Mouse (Mus musculus) brain, embryonic 14.5 days (tissue): ENCODE data around the gene Igf2bp2. TPM values are rescaled to one million over a fixed set of nuclear protein-coding genes. Genes with fewer than 3 reads are reported as not detected.
A peak's percentile ranks its signal among the peaks of the same experiment; 100 is the strongest.

ENCODE experiments used
- DNase-seq: peaks from one replicate; pipeline ENCODE4 v3.0.0-alpha.2; 2011; ENCODE audit warnings: low read depth
- CTCF ChIP-seq: fragments of 200-500 bp; IDR thresholded peaks from 2 replicates; pipeline ENCODE4 v1.5.1; 2012; ENCODE audit warnings: inconsistent platforms, mild to moderate bottlenecking, moderate library complexity, borderline replicate concordance; ENCODE audit not compliant: insufficient read depth, insufficient read length; ENCODE audit errors: extremely low read depth
- POLR2A ChIP-seq: fragments of 200-500 bp; IDR thresholded peaks from 2 replicates; pipeline ENCODE4 v1.6.1; 2012; ENCODE audit warnings: mild to moderate bottlenecking, inconsistent platforms, borderline replicate concordance; ENCODE audit not compliant: poor library complexity, insufficient read depth, insufficient read length, severe bottlenecking; ENCODE audit errors: extremely low read depth
- polyA plus RNA-seq: library from polyadenylated mRNA; depleted of rRNA; stranded (reverse); fragments of >200 nt; gene quantifications from 2 replicates; pipeline ENCODE4 v1.2.3, GENCODE M21; 2012

Igf2bp2 gene
- polyA plus RNA-seq, 1 experiment, result 23.8 TPM

- TF ChIP-seq POLR2A, result no peak
- TF ChIP-seq CTCF, result no peak
- no peak for DNase-seq
These were observed 101.4 kb downstream of the Igf2bp2 start for GRCm38 (mm10) chr16:22061555-22062160.

GRCm38 (mm10) chr16:22060416-22060815 is 102.7 kb downstream of the Igf2bp2 start:
- no peak for DNase-seq
- no peak for TF ChIP-seq POLR2A
- TF ChIP-seq CTCF, result no peak

- no peak for DNase-seq
- TF ChIP-seq CTCF, result no peak
- no peak for TF ChIP-seq POLR2A
These were observed 104.2 kb downstream of the Igf2bp2 start for GRCm38 (mm10) chr16:22058871-22059270.

- no peak for DNase-seq
- no peak for TF ChIP-seq CTCF
- no peak for TF ChIP-seq POLR2A
These were observed 105.6 kb downstream of the Igf2bp2 start for GRCm38 (mm10) chr16:22057498-22057897.

GRCm38 (mm10) chr16:22053411-22053810 is 109.7 kb downstream of the Igf2bp2 start:
- no peak for DNase-seq
- no peak for TF ChIP-seq POLR2A
- TF ChIP-seq CTCF, result no peak

GRCm38 (mm10) chr16:22046739-22047366 is 116.2 kb downstream of the Igf2bp2 start:
- peak; percentile 56 for DNase-seq
- TF ChIP-seq POLR2A (no peak), CTCF (no peak)

- TF ChIP-seq CTCF (no peak), POLR2A (no peak)
- DNase-seq, result no peak
These were observed 117.2 kb downstream of the Igf2bp2 start for GRCm38 (mm10) chr16:22045930-22046329.

GRCm38 (mm10) chr16:22043830-22044229 is 119.3 kb downstream of the Igf2bp2 start:
- TF ChIP-seq POLR2A, result no peak
- no peak for TF ChIP-seq CTCF

GRCm38 (mm10) chr16:22039978-22040377 is 123.1 kb downstream of the Igf2bp2 start:
- TF ChIP-seq CTCF, result no peak
- no peak for TF ChIP-seq POLR2A
- no peak for DNase-seq

More at GRCm38 (mm10) chr16:22043830-22044229, 119.3 kb downstream of the Igf2bp2 start:
- no peak for DNase-seq

- no peak for DNase-seq
- TF ChIP-seq POLR2A (no peak), CTCF (no peak)
These were observed 124.5 kb downstream of the Igf2bp2 start for GRCm38 (mm10) chr16:22038554-22038953.

GRCm38 (mm10) chr16:22027474-22027873 is 135.6 kb downstream of the Igf2bp2 start:
- DNase-seq, result no peak
- no peak for TF ChIP-seq POLR2A
- no peak for TF ChIP-seq CTCF

GRCm38 (mm10) chr16:22022122-22022521 is 141.0 kb downstream of the Igf2bp2 start:
- TF ChIP-seq POLR2A, result no peak
- TF ChIP-seq CTCF, result peak; percentile 42; the same call in 1 of the 2 replicates
- DNase-seq, result peak; percentile 9

- no peak for TF ChIP-seq POLR2A
- no peak for TF ChIP-seq CTCF
- DNase-seq, result no peak
These were observed 147.5 kb downstream of the Igf2bp2 start for GRCm38 (mm10) chr16:22015569-22015968.

GRCm38 (mm10) chr16:22009596-22009995 is 153.5 kb downstream of the Igf2bp2 start:
- no peak for TF ChIP-seq CTCF
- TF ChIP-seq POLR2A, result no peak
- DNase-seq, result no peak
